Mouse (Mus musculus): ENCODE measurements around the gene Tex11. TPM values are rescaled to one million over a fixed set of nuclear protein-coding genes. Genes with fewer than 3 reads are reported as not detected.
A peak's percentile ranks its signal among the peaks of the same experiment; 100 is the strongest.
"Not testable (repeated sequence)": the region's sequence is repeated elsewhere in the genome, so short reads cannot be mapped to it uniquely, and the experiment has no call there.

Gene Tex11
- 0.13 and 0.14 TPM in 2 replicates for polyA plus RNA-seq (2015; fragmentation: Nextera tagmentation; extraction: Ambion mirVana)

- Histone ChIP-seq H3K9me3 (no peaks in the 10 kb centered on the region), H3K27me3 (replicated peaks) (no peaks in the 10 kb centered on the region), H3K36me3 (no peaks in the 10 kb centered on the region), H3K9ac (no peak within 1 kb of the TSS), H3K4me2 (no peak within 1 kb of the TSS), H3K4me3 (replicated peaks) (no peak within 1 kb of the TSS), H3K4me1 (no peaks in the 10 kb centered on the region), H3K27ac (no peak within 1 kb of the TSS)
- no peak for ATAC-seq (ENCODE audit: insufficient read depth, low FRiP score, low read depth)
- WGBS: 86% methylated on average over 31 of the region's 31 CpGs
Measured at GRCm38 (mm10) chrX:101059541-101059940, at the start of gene Tex11. Gene Tex11 (minus strand): TSS chrX:101059667.

DNA sequence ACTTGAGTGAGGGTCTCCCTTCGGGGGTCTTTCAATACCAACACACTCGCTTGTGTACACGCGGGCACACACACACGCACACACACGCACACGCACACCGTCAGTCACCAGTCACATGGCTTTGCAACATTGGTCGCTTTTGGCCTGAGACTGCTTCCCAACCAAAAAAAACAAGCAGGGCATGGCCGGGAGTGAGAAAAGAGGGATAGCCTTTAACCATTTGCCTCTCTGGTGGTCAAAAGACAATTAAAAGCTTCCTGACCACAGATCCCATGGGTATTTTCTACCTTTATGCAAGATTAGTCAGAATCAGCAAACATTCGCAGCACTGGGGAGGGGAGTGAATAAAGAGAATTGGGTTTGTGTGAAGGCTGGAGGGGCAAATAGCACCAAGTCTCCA lies 26.5 kb upstream of the Tex11 start, which contains the start of gene Slc7a3:
TSS of gene Slc7a3 (minus strand) at position 101 of the 400 bp plus-strand sequence.
- Histone ChIP-seq H3K4me2 (peak within 1 kb of the TSS; percentile 55), H3K4me3 (replicated peaks) (peak within 1 kb of the TSS; percentile 24), H3K9ac (no peak within 1 kb of the TSS), H3K4me1 (no peaks in the 10 kb centered on the region), H3K27me3 (replicated peaks) (no peaks in the 10 kb centered on the region), H3K27ac (no peak within 1 kb of the TSS), H3K36me3 (no peaks in the 10 kb centered on the region), H3K9me3 (no peaks in the 10 kb centered on the region)
- WGBS: 42% methylated on average over 11 of the region's 11 CpGs
- ATAC-seq (ENCODE audit: insufficient read depth, low FRiP score, low read depth): no peak

DNA sequence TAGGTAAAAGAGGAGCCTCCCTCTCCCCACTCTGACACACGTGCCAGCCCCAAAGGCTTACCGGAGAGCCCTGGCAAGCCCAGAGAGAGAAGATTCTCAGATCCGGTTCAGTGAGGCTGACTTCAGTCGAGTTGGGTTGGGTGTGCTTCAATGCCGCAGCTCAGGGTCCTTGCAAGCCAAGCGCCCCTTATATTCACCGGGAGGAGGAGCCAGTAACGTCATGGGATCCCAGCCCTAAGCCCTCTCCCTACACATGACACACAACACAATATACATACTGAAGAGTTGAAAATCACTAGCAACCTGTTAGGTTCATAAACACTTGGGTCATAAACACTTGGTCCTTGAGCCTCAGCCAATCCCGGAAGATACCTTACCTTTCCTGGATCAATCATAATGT lies 25.7 kb upstream of the Tex11 start:
- not testable (repeated sequence) for ATAC-seq (ENCODE audit: insufficient read depth, low FRiP score, low read depth); H3K36me3 ChIP-seq; H3K27me3 ChIP-seq (replicated peaks); H3K27ac ChIP-seq; H3K4me1 ChIP-seq; H3K9ac ChIP-seq; H3K9me3 ChIP-seq
- Histone ChIP-seq H3K4me2 (peak overlapping the region; percentile 55), H3K4me3 (replicated peaks) (peak overlapping the region; percentile 24)
- WGBS: 19% methylated on average over 9 of the region's 9 CpGs

GRCm38 (mm10) chrX:101084192-101084591 lies 24.7 kb upstream of the Tex11 start:
- no peak overlapping the region for H3K4me3 ChIP-seq (replicated peaks)
- no peaks in the 10 kb centered on the region for H3K9me3 ChIP-seq
- 90% methylated on average over 2 of the region's 2 CpGs for WGBS
- H3K4me1 ChIP-seq: no peaks in the 10 kb centered on the region
- ATAC-seq (ENCODE audit: insufficient read depth, low FRiP score, low read depth): no peak
- H3K9ac ChIP-seq: no peak overlapping the region
- H3K36me3 ChIP-seq: no peaks in the 10 kb centered on the region
- no peaks in the 10 kb centered on the region for H3K27me3 ChIP-seq (replicated peaks)
- H3K27ac ChIP-seq: no peak overlapping the region
- H3K4me2 ChIP-seq: 0 out of 2 replicates have a peak overlapping the region, but pooled peaks have one; percentile 55

DNA sequence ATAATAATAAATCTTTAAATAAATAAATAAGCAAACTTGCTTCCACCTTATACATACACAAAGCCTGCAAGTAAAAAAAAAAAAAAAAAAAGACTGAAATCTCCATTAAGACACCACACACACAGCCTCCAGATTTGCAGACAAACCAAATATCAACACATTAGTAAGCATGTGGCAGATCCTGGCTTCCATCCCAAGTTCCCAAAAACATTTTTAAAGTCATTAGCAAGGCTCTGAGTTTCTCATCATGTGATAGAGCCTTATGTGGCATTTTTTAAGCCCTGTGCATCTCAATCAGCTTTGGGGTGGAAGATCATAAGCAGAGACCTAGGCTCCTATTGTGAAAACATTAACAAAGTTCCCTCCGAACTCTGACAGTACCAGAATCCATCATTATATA lies 5.8 kb upstream of the Tex11 start:
- Histone ChIP-seq H3K4me2 (no peak overlapping the region), H3K27ac (no peak overlapping the region), H3K27me3 (replicated peaks) (no peaks in the 10 kb centered on the region), H3K36me3 (no peaks in the 10 kb centered on the region), H3K9ac (no peak overlapping the region), H3K4me3 (replicated peaks) (no peak overlapping the region), H3K9me3 (no peaks in the 10 kb centered on the region), H3K4me1 (no peaks in the 10 kb centered on the region)
- WGBS: 46% methylated on average over 1 of the region's 1 CpGs
- ATAC-seq (ENCODE audit: insufficient read depth, low FRiP score, low read depth): no peak

- H3K36me3 ChIP-seq: no peaks in the 10 kb centered on the region
- H3K4me3 ChIP-seq (replicated peaks): no peak overlapping the region
- no peak overlapping the region for H3K9ac ChIP-seq
- H3K27ac ChIP-seq: no peak overlapping the region
- no peak overlapping the region for H3K4me2 ChIP-seq
- 48% methylated on average over 2 of the region's 2 CpGs for WGBS
- H3K9me3 ChIP-seq: no peaks in the 10 kb centered on the region
- H3K27me3 ChIP-seq (replicated peaks): no peaks in the 10 kb centered on the region
- no peak for ATAC-seq (ENCODE audit: insufficient read depth, low FRiP score, low read depth)
- no peaks in the 10 kb centered on the region for H3K4me1 ChIP-seq
Measured at GRCm38 (mm10) chrX:101063503-101063902, 4.0 kb upstream of the Tex11 start.

- H3K4me2 ChIP-seq: no peak overlapping the region
- H3K9ac ChIP-seq: no peak overlapping the region
- no peak overlapping the region for H3K4me3 ChIP-seq (replicated peaks)
- 35% methylated on average over 2 of the region's 2 CpGs for WGBS
- H3K4me1 ChIP-seq: no peaks in the 10 kb centered on the region
- H3K9me3 ChIP-seq: no peaks in the 10 kb centered on the region
- ATAC-seq (ENCODE audit: insufficient read depth, low FRiP score, low read depth): no peak
- H3K36me3 ChIP-seq: no peaks in the 10 kb centered on the region
- H3K27me3 ChIP-seq (replicated peaks): no peaks in the 10 kb centered on the region
- no peak overlapping the region for H3K27ac ChIP-seq
Measured at GRCm38 (mm10) chrX:100943640-100944039, 115.8 kb downstream of the Tex11 start.

GRCm38 (mm10) chrX:100839211-100839610 lies 220.3 kb downstream of the Tex11 start:
- H3K4me3 ChIP-seq (replicated peaks): no peak overlapping the region
- H3K4me2 ChIP-seq: no peak overlapping the region
- no peaks in the 10 kb centered on the region for H3K4me1 ChIP-seq
- H3K27ac ChIP-seq: no peak overlapping the region
- H3K36me3 ChIP-seq: no peaks in the 10 kb centered on the region
- no peak overlapping the region for H3K9ac ChIP-seq
- ATAC-seq (ENCODE audit: insufficient read depth, low FRiP score, low read depth): no peak
- H3K27me3 ChIP-seq (replicated peaks): no peaks in the 10 kb centered on the region
- no peaks in the 10 kb centered on the region for H3K9me3 ChIP-seq

DNA sequence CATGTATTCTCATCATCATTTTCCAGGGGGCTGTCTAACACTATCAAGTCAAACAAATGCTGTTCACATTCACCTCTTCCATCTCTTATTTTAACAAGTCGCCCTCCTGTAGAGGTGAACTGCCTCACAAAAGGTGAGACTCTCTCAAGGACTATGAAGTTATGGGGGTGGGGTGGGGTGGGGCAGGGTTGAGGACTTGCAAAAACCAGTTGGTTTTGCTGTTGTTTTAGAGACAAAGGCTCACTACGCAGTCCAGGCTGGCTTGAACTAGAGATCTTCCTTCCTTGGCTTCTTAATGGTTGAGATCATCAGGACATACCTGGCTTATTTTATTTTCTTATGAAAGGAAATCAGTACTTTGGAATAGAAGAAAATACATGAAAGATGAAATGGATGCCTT lies 226.7 kb downstream of the Tex11 start:
- no peaks in the 10 kb centered on the region for H3K36me3 ChIP-seq
- no peaks in the 10 kb centered on the region for H3K9me3 ChIP-seq
- 84% methylated on average over 2 of the region's 2 CpGs for WGBS
- no peak overlapping the region for H3K27ac ChIP-seq
- no peak overlapping the region for H3K4me2 ChIP-seq
- no peak overlapping the region for H3K4me3 ChIP-seq (replicated peaks)
- H3K9ac ChIP-seq: no peak overlapping the region
- no peaks in the 10 kb centered on the region for H3K4me1 ChIP-seq
- H3K27me3 ChIP-seq (replicated peaks): no peaks in the 10 kb centered on the region
- no peak for ATAC-seq (ENCODE audit: insufficient read depth, low FRiP score, low read depth)

DNA sequence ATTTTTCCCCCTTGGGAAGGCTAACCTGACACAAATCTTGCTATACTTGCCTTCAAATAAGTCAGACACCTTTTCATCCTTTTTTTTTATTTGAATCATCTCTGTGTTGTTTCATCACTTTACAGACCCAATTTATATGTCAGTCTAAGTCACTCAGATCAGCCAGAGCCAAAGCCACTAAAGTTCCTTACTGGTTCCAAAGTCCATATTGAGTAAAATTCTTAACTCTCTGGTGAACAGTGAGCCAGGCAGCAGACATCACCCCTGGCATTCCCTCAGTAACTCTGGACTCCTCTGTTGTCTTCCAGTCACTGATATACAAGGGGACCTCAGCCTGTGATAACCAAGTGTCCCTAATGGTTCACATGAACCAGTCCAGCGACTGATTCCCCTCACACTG lies 233.9 kb downstream of the Tex11 start:
- Histone ChIP-seq H3K9ac (no peak overlapping the region), H3K36me3 (no peaks in the 10 kb centered on the region), H3K27me3 (replicated peaks) (no peaks in the 10 kb centered on the region), H3K27ac (no peak overlapping the region), H3K9me3 (no peaks in the 10 kb centered on the region), H3K4me2 (no peak overlapping the region), H3K4me1 (no peaks in the 10 kb centered on the region), H3K4me3 (replicated peaks) (no peak overlapping the region)
- 75% methylated on average over 1 of the region's 1 CpGs for WGBS
- no peak for ATAC-seq (ENCODE audit: insufficient read depth, low FRiP score, low read depth)

GRCm38 (mm10) chrX:100821149-100821548 lies 238.3 kb downstream of the Tex11 start:
- H3K27me3 ChIP-seq (replicated peaks): no peaks in the 10 kb centered on the region
- no peaks in the 10 kb centered on the region for H3K9me3 ChIP-seq
- H3K4me1 ChIP-seq: no peaks in the 10 kb centered on the region
- H3K36me3 ChIP-seq: no peaks in the 10 kb centered on the region
- no peak overlapping the region for H3K4me2 ChIP-seq
- no peak for ATAC-seq (ENCODE audit: insufficient read depth, low FRiP score, low read depth)
- H3K4me3 ChIP-seq (replicated peaks): no peak overlapping the region
- WGBS: 81% methylated on average over 1 of the region's 1 CpGs
- H3K9ac ChIP-seq: no peak overlapping the region
- no peak overlapping the region for H3K27ac ChIP-seq

- Histone ChIP-seq H3K4me1 (no peaks in the 10 kb centered on the region), H3K27ac (no peak overlapping the region), H3K4me2 (no peak overlapping the region), H3K9ac (no peak overlapping the region), H3K36me3 (no peaks in the 10 kb centered on the region), H3K9me3 (no peaks in the 10 kb centered on the region), H3K4me3 (replicated peaks) (no peak overlapping the region), H3K27me3 (replicated peaks) (no peaks in the 10 kb centered on the region)
- ATAC-seq (ENCODE audit: insufficient read depth, low FRiP score, low read depth): no peak
- WGBS: 85% methylated on average over 9 of the region's 9 CpGs
Measured at GRCm38 (mm10) chrX:100818681-100819080, 240.8 kb downstream of the Tex11 start.

DNA sequence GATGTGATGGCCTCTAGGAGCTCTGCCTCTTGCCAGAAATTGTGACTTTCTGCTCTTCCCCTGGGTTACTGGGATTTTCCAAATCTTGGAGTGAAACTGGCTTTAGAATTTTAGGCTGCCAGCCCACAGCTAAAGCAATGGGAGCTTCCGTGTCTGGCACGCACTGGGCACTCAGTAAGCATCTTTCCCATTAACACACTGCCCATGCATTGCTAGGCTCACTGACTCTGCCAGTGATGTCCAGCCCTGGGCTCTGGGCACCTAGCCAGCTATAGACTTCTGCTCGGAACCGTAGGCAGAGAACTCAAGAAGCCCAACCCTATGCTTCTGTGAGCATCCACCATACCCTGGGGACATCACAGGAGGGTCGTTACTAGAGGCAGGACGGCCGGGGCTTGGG lies 243.7 kb downstream of the Tex11 start:
- H3K27ac ChIP-seq: no peak overlapping the region
- H3K4me2 ChIP-seq: no peak overlapping the region
- H3K9ac ChIP-seq: no peak overlapping the region
- WGBS: 78% methylated on average over 7 of the region's 7 CpGs
- H3K27me3 ChIP-seq (replicated peaks): no peaks in the 10 kb centered on the region
- H3K9me3 ChIP-seq: no peaks in the 10 kb centered on the region
- H3K4me3 ChIP-seq (replicated peaks): no peak overlapping the region
- no peak for ATAC-seq (ENCODE audit: insufficient read depth, low FRiP score, low read depth)
- no peaks in the 10 kb centered on the region for H3K4me1 ChIP-seq
- no peaks in the 10 kb centered on the region for H3K36me3 ChIP-seq
